Mouse (Mus musculus) B cell, adult (primary cell): Measurements from ENCODE around the gene Tmem52. TPM values are rescaled to one million over a fixed set of nuclear protein-coding genes. Genes with fewer than 3 reads are reported as not detected.

ENCODE experiments used
- total RNA-seq: library from RNA; stranded (reverse); gene quantifications from 4 replicates; pipeline ENCODE4 v1.2.4, GENCODE M21; 2023; ENCODE audit not compliant: inconsistent age

Tmem52 gene
- not detected in 4 replicates for total RNA-seq

GRCm38 (mm10) chr4:155468952-155469351 lies at the start of gene Tmem52:
Gene Tmem52, plus strand, starts transcription at chr4:155469114.

GRCm38 (mm10) chr4:155490990-155491504 lies 22.1 kb downstream of the Tmem52 start, which contains the start of gene Gnb1:
Gene Gnb1, plus strand, starts transcription at chr4:155491361.

Other genes starting within 250 kb of the Tmem52 start
- 46.1 to 52.1 TPM (median 50.4 TPM) in 4 replicates for gene Ski, start 246.5 kb upstream of the Tmem52 start, total RNA-seq
- gene Faap20, start 219.3 kb upstream of the Tmem52 start, total RNA-seq = 37.2 to 46.5 TPM (median 41.4 TPM) in 4 replicates
- 4.4 to 6.0 TPM (median 5.6 TPM) in 4 replicates for gene Prkcz, start 107.8 kb upstream of the Tmem52 start, total RNA-seq
- 1.5 TPM in 1 of 4 replicates, not detected in the others for gene Gabrd, start 71.0 kb upstream of the Tmem52 start, total RNA-seq
- gene Cfap74, start 59.9 kb upstream of the Tmem52 start, total RNA-seq = 0.13 to 0.93 TPM in 2 of 4 replicates, not detected in the others
- gene Gnb1, start 22.2 kb downstream of the Tmem52 start, total RNA-seq = 240 to 283 TPM (median 263 TPM) in 4 replicates
- gene Nadk, start 93.3 kb downstream of the Tmem52 start, total RNA-seq = 50.7 to 59.1 TPM (median 52.7 TPM) in 4 replicates
- gene Slc35e2, start 132.3 kb downstream of the Tmem52 start, total RNA-seq = 19.8 to 29.5 TPM (median 26.5 TPM) in 4 replicates
- 139 to 162 TPM (median 154 TPM) in 4 replicates for gene Cdk11b, start 155.7 kb downstream of the Tmem52 start, total RNA-seq
- gene Gm10563, start 176.3 kb downstream of the Tmem52 start, total RNA-seq = not detected in 4 replicates
- 0.51 TPM in 1 of 4 replicates, not detected in the others for gene Mmp23, start 184.3 kb downstream of the Tmem52 start, total RNA-seq
- 37.5 to 43.7 TPM (median 40.3 TPM) in 4 replicates for gene Mib2, start 200.1 kb downstream of the Tmem52 start, total RNA-seq
- gene Fndc10, start 225.2 kb downstream of the Tmem52 start, total RNA-seq = 2.7 to 3.2 TPM (median 2.8 TPM) in 4 replicates
- 77.2 to 87.4 TPM (median 82.1 TPM) in 4 replicates for gene Ssu72, start 235.7 kb downstream of the Tmem52 start, total RNA-seq